Mouse (Mus musculus) olfactory bulb, adult 2 months (tissue): Measurements from ENCODE around the gene Golim4.

Source experiments
- CTCF ChIP-seq: fragments of 200-500 bp; IDR thresholded peaks from 2 replicates; pipeline ENCODE4 v1.5.1; 2012; ENCODE audit warnings: low read depth, mild to moderate bottlenecking, low read length, moderate library complexity; ENCODE audit not compliant: insufficient read depth
- POLR2A ChIP-seq: fragments of 200-500 bp; IDR thresholded peaks from 2 replicates; pipeline ENCODE4 v1.6.1; 2012; ENCODE audit warnings: mild to moderate bottlenecking, low read depth, low read length, moderate library complexity; ENCODE audit not compliant: insufficient read depth

GRCm38 (mm10) chr3:75881582-75881981 is 75.2 kb downstream of the Golim4 start:
- TF ChIP-seq CTCF (no peak), POLR2A (no peak)
